Mouse (Mus musculus) ES-E14 (cell line): Measurements from ENCODE around the gene Pgm3.

Experiments used
- CHD2 ChIP-seq: IDR thresholded peaks from 2 replicates; pipeline ENCODE4 v1.6.1; 2014; ENCODE audit warnings: mild to moderate bottlenecking, low read depth, low read length, inconsistent platforms
- HCFC1 ChIP-seq: IDR thresholded peaks from 2 replicates; pipeline ENCODE4 v1.6.1; 2012; ENCODE audit warnings: low read length, inconsistent platforms, borderline replicate concordance; ENCODE audit not compliant: insufficient read depth
- MAFK ChIP-seq: IDR thresholded peaks from 2 replicates; pipeline ENCODE4 v1.6.1; 2014; ENCODE audit warnings: mild to moderate bottlenecking, low read depth, low read length, inconsistent platforms; ENCODE audit not compliant: insufficient read depth
- ZNF384 ChIP-seq: IDR thresholded peaks from 2 replicates; pipeline ENCODE4 v1.6.1; 2012; ENCODE audit warnings: low read depth, low read length, inconsistent platforms

DNA sequence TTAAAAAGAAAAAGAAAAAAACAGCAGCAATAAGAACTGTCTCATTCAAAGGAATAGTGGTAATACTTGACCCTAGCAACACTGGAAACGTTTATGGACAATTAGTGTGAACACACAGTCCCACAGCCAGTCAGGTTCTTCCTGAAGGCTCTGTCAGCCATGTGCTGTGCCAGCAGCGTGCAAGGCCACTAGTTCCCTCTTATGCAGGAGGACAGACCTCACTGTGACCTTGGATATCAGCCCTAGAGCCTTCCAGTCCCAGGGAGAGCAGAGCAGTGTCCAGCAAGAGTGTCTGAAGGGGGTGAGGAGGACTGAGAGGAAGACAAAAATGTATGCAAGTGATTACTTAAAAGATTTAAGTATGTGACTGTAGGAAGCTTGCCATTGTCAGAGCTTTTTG is 46.0 kb downstream of the Pgm3 start:
- no peak for TF ChIP-seq MAFK
- TF ChIP-seq HCFC1: no peak
- no peak for TF ChIP-seq ZNF384
- TF ChIP-seq CHD2: no peak
